8 mouse cellular contexts compared by ENCODE assay signal in the genomic region with DNA sequence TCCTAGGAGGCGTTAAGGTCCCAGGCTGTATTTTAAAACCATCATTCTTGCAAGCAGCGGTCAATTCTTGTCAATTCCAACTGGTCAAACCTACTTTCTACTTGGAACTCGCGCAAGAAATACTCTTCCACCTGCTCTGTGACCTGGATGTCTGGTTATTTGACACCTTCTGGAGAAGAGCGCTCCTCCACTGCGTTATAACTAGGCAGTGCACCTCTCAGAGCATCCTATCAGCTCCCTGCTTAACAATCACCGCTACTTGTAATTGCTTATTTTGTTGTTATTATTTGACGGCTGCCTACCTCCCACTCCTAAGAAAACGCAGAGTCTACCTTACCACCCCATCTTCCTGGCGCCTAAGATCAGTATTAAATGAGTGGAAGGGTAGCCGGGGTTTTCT. TPM values are rescaled to one million over a fixed set of nuclear protein-coding genes. Genes with fewer than 3 reads are reported as not detected.
DNase-seq lines count a peak whose midpoint lies in the region; ATAC-seq and TF ChIP-seq lines count a peak whose summit lies in the region.

No protein-coding gene starts in this region.

- H3K4me3 ChIP-seq in heart, embryonic 11.5 days (ENCODE audit: low read depth, low read length): peak overlapping the region; percentile 68
- H3K4me3 ChIP-seq in E14TG2a.4 (replicated peaks; ENCODE audit: low read length): peak overlapping the region; percentile 90
- peak overlapping the region; percentile 85 for H3K4me3 ChIP-seq in forebrain, embryonic 10.5 days
- H3K4me3 ChIP-seq in limb, embryonic 15.5 days: peak overlapping the region; percentile 72
- H3K4me3 ChIP-seq in stomach, postnatal 0 days (ENCODE audit: low read depth, low read length): peak overlapping the region; percentile 77

- H3K27ac ChIP-seq in heart, embryonic 11.5 days (ENCODE audit: low read depth, low read length): peak overlapping the region; percentile 41
- H3K27ac ChIP-seq in forebrain, embryonic 10.5 days: peak overlapping the region; percentile 98
- H3K27ac ChIP-seq in limb, embryonic 15.5 days: peak overlapping the region; percentile 67
- peak overlapping the region; percentile 56; the same call in 1 of the 2 replicates for H3K27ac ChIP-seq in stomach, postnatal 0 days (replicated peaks)

- H3K27me3 ChIP-seq in heart, embryonic 11.5 days (ENCODE audit: control insufficient read depth, insufficient read depth, low read length): no peaks in the 10 kb centered on the region
- no peaks in the 10 kb centered on the region for H3K27me3 ChIP-seq in E14TG2a.4 (ENCODE audit: insufficient read depth, low read length)
- H3K27me3 ChIP-seq in forebrain, embryonic 10.5 days (ENCODE audit: poor library complexity, severe bottlenecking): no peaks in the 10 kb centered on the region
- 0 out of 2 replicates have a peak, but pooled peaks cover 3% of the 10 kb centered on the region for H3K27me3 ChIP-seq in limb, embryonic 15.5 days
- no peaks in the 10 kb centered on the region for H3K27me3 ChIP-seq in stomach, postnatal 0 days (ENCODE audit: control insufficient read depth, insufficient read depth, low read length)

- no peak for TF ChIP-seq EP300 in stomach, postnatal 0 days (optimal IDR thresholded peaks at IDR 0.05)

- TF ChIP-seq CTCF in E14TG2a.4 (conservative IDR thresholded peaks at IDR 0.05; ENCODE audit: low read length): no peak
- TF ChIP-seq CTCF in stomach, postnatal 0 days (IDR thresholded peaks at IDR 0.05; ENCODE audit: low read depth): no peak

- no peaks in the 10 kb centered on the region for H3K9me3 ChIP-seq in heart, embryonic 11.5 days (replicated peaks; ENCODE audit: control insufficient read depth, low read length)
- no peaks in the 10 kb centered on the region for H3K9me3 ChIP-seq in E14TG2a.4 (ENCODE audit: low read length)
- no peaks in the 10 kb centered on the region for H3K9me3 ChIP-seq in forebrain, embryonic 10.5 days
- H3K9me3 ChIP-seq in limb, embryonic 15.5 days: no peaks in the 10 kb centered on the region
- H3K9me3 ChIP-seq in stomach, postnatal 0 days (ENCODE audit: control insufficient read depth, low read length): no peaks in the 10 kb centered on the region

- peak overlapping the region; percentile 74 for H3K4me2 ChIP-seq in heart, embryonic 11.5 days
- H3K4me2 ChIP-seq in limb, embryonic 15.5 days: peak overlapping the region; percentile 78
- H3K4me2 ChIP-seq in stomach, postnatal 0 days (replicated peaks; ENCODE audit: low read depth): peak overlapping the region; percentile 78

- WGBS in heart, embryonic 11.5 days (ENCODE audit: insufficient replicate concordance): 3% methylated on average over 11 of the region's 11 CpGs
- 2% methylated on average over 11 of the region's 11 CpGs for WGBS in forebrain, embryonic 10.5 days
- 2% methylated on average over 11 of the region's 11 CpGs for WGBS in limb, embryonic 15.5 days
- 1% methylated on average over 11 of the region's 11 CpGs for WGBS in stomach, postnatal 0 days

- H3K9ac ChIP-seq in heart, embryonic 11.5 days (ENCODE audit: low read depth, low read length): peak overlapping the region; percentile 78
- H3K9ac ChIP-seq in limb, embryonic 15.5 days: peak overlapping the region; percentile 58
- peak overlapping the region; percentile 80 for H3K9ac ChIP-seq in stomach, postnatal 0 days (ENCODE audit: low read length)

- H3K4me1 ChIP-seq in heart, embryonic 11.5 days (ENCODE audit: control insufficient read depth, insufficient read depth, low read length): peaks cover 5% of the 10 kb centered on the region
- H3K4me1 ChIP-seq in E14TG2a.4 (replicated peaks; ENCODE audit: low read depth, low read length): peaks cover 20% of the 10 kb centered on the region
- peaks cover 18% of the 10 kb centered on the region for H3K4me1 ChIP-seq in forebrain, embryonic 10.5 days
- peaks cover 10% of the 10 kb centered on the region for H3K4me1 ChIP-seq in limb, embryonic 15.5 days
- H3K4me1 ChIP-seq in stomach, postnatal 0 days (replicated peaks; ENCODE audit: control insufficient read depth, insufficient read depth): no peaks in the 10 kb centered on the region

- no peaks in the 10 kb centered on the region for H3K36me3 ChIP-seq in heart, embryonic 11.5 days (ENCODE audit: control insufficient read depth, insufficient read depth, low read length)
- H3K36me3 ChIP-seq in E14TG2a.4 (ENCODE audit: insufficient read depth, low read length): peaks cover 39% of the 10 kb centered on the region
- H3K36me3 ChIP-seq in forebrain, embryonic 10.5 days (replicated peaks): peaks cover 43% of the 10 kb centered on the region
- peaks cover 11% of the 10 kb centered on the region; the same call in 1 of the 2 replicates for H3K36me3 ChIP-seq in limb, embryonic 15.5 days
- H3K36me3 ChIP-seq in stomach, postnatal 0 days (ENCODE audit: control insufficient read depth, insufficient read depth, low read length): no peaks in the 10 kb centered on the region

- ATAC-seq in heart, embryonic 11.5 days (replicated peaks; ENCODE audit: insufficient number of reproducible peaks, low FRiP score, low TSS enrichment): no peak
- ATAC-seq in limb, embryonic 15.5 days (ENCODE audit: insufficient number of reproducible peaks, low FRiP score, low TSS enrichment, low read depth): no peak
- ATAC-seq in stomach, postnatal 0 days (ENCODE audit: low FRiP score, low TSS enrichment): no peak

- no peak for DNase-seq in heart, postnatal 4 days
- DNase-seq in forebrain, embryonic 10.5 days (ENCODE audit: extremely low spot score, low spot score): no peak
- DNase-seq in stomach, postnatal 0 days (ENCODE audit: low spot score): no peak
- DNase-seq in spleen, postnatal 14 days (ENCODE audit: low spot score in 2 of 2): no peak
- DNase-seq in T-cell, adult 2 months (ENCODE audit: low spot score): no peak

RNA-seq across cellular contexts. Expression of gene Snrpf, which starts 0.7 kb away (rescaled TPM):
- polyA plus RNA-seq in heart, embryonic 11.5 days (2014; fragmentation: Nextera tagmentation; extraction: Ambion mirVana): 92.0 and 98.2 TPM in 2 replicates
- total RNA-seq in heart, postnatal 4 days (2021): 10 to 100 TPM; 20.3 to 21.3 TPM
- polyA plus RNA-seq in forebrain, embryonic 10.5 days (2016; fragmentation: Nextera tagmentation; extraction: Ambion mirVana): 202 and 205 TPM in 2 replicates
- polyA plus RNA-seq in limb, embryonic 15.5 days (2015; fragmentation: Nextera tagmentation; extraction: Ambion mirVana): 96.3 and 98.8 TPM in 2 replicates
- 67.4 and 74.5 TPM in 2 replicates for polyA plus RNA-seq in stomach, postnatal 0 days (2015; fragmentation: Nextera tagmentation; extraction: Ambion mirVana)

RNA-seq across cellular contexts. Expression of gene Ccdc38, which starts 48.4 kb away (rescaled TPM):
- polyA plus RNA-seq in heart, embryonic 11.5 days (2014; fragmentation: Nextera tagmentation; extraction: Ambion mirVana): 0.19 and 0.21 TPM in 2 replicates
- not detected for total RNA-seq in heart, postnatal 4 days (2021)
- 0.43 and 0.46 TPM in 2 replicates for polyA plus RNA-seq in forebrain, embryonic 10.5 days (2016; fragmentation: Nextera tagmentation; extraction: Ambion mirVana)
- 0.06 and 0.22 TPM in 2 replicates for polyA plus RNA-seq in limb, embryonic 15.5 days (2015; fragmentation: Nextera tagmentation; extraction: Ambion mirVana)
- 0.16 and 0.45 TPM in 2 replicates for polyA plus RNA-seq in stomach, postnatal 0 days (2015; fragmentation: Nextera tagmentation; extraction: Ambion mirVana)

RNA-seq across cellular contexts. Expression of gene Amdhd1, which starts 49.0 kb away (rescaled TPM):
- polyA plus RNA-seq in heart, embryonic 11.5 days (2014; fragmentation: Nextera tagmentation; extraction: Ambion mirVana): 0.23 and 0.24 TPM in 2 replicates
- under 1 TPM; 0.17 to 0.18 TPM for total RNA-seq in heart, postnatal 4 days (2021)
- polyA plus RNA-seq in forebrain, embryonic 10.5 days (2016; fragmentation: Nextera tagmentation; extraction: Ambion mirVana): 0.24 and 0.28 TPM in 2 replicates
- 0.22 and 0.24 TPM in 2 replicates for polyA plus RNA-seq in limb, embryonic 15.5 days (2015; fragmentation: Nextera tagmentation; extraction: Ambion mirVana)
- 0.28 and 0.45 TPM in 2 replicates for polyA plus RNA-seq in stomach, postnatal 0 days (2015; fragmentation: Nextera tagmentation; extraction: Ambion mirVana)

RNA-seq across cellular contexts. Expression of gene Ntn4, which starts 51.7 kb away (rescaled TPM):
- polyA plus RNA-seq in heart, embryonic 11.5 days (2014; fragmentation: Nextera tagmentation; extraction: Ambion mirVana): 0.38 and 0.64 TPM in 2 replicates
- 10 to 100 TPM; 41.3 to 43.2 TPM for total RNA-seq in heart, postnatal 4 days (2021)
- 0.84 and 1.1 TPM in 2 replicates for polyA plus RNA-seq in forebrain, embryonic 10.5 days (2016; fragmentation: Nextera tagmentation; extraction: Ambion mirVana)
- polyA plus RNA-seq in limb, embryonic 15.5 days (2015; fragmentation: Nextera tagmentation; extraction: Ambion mirVana): 0.43 and 1.2 TPM in 2 replicates
- 0.76 and 0.81 TPM in 2 replicates for polyA plus RNA-seq in stomach, postnatal 0 days (2015; fragmentation: Nextera tagmentation; extraction: Ambion mirVana)

Comparison
In these comparisons a context has a peak if more than half of its experiments do, and no peak if none do; other contexts are left out.
1. H3K27ac ChIP-seq: peak in every context shown above with its lines; median percentile 98 in forebrain, embryonic 10.5 days; 67 in limb, embryonic 15.5 days; 56 in stomach, postnatal 0 days; 41 in heart, embryonic 11.5 days.